Mouse (Mus musculus) E14TG2a.4 (cell line): ENCODE results near the gene Tmem255a.

ENCODE experiments used
- CTCF ChIP-seq: conservative IDR thresholded peaks from 2 replicates; pipeline ENCODE4 v1.5.1; 2014; ENCODE audit warnings: low read length
- NANOG ChIP-seq: IDR thresholded peaks from 2 replicates; pipeline ENCODE4 v1.6.1; 2014; ENCODE audit warnings: borderline replicate concordance, low read length, mixed read lengths
- POU5F1 ChIP-seq: IDR thresholded peaks from 2 replicates; pipeline ENCODE4 v1.6.1; 2014; ENCODE audit warnings: low read length, borderline replicate concordance

DNA sequence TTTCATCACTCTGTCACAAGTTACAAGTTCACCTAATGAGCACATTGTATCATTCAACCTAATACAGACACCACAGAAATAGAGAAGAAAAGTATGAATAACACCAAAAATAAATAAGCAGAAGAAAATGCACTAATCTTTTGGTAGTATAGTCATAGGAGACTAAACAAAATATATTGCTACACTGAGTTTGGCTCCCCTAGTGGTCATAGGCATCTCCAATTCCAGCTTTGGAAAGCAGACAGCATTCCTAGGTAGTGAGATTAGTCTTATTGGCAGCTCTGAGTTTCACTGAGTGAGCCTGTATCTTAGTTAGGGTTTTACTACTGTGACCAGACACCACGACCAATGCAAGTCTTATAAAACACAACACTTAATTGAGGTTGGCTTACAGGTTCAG, 93.1 kb downstream of the Tmem255a start:
- peak; percentile 42 for TF ChIP-seq CTCF
- TF ChIP-seq POU5F1, result no peak
- TF ChIP-seq NANOG, result no peak
